Mouse (Mus musculus): ENCODE results near the gene Hoxd3. TPM values are rescaled to one million over a fixed set of nuclear protein-coding genes. Genes with fewer than 3 reads are reported as not detected.

Hoxd3 gene
- total RNA-seq, 2 experiments from 2014 or later, result not detected

GRCm38 (mm10) chr2:74677106-74677505 is 34.6 kb upstream of the Hoxd3 start:
- intact Hi-C loops (cut with DNase I), result no loop called here
- no peak for DNase-seq

- DNase-seq, result no peak
- intact Hi-C loops (cut with DNase I), result no loop called here
Measured at GRCm38 (mm10) chr2:74678891-74679595, 32.7 kb upstream of the Hoxd3 start, which contains the start of gene Hoxd11. Gene Hoxd11, plus strand, starts transcription at chr2:74679557.

GRCm38 (mm10) chr2:74679596-74679971 is 32.1 kb upstream of the Hoxd3 start:
- intact Hi-C loops (cut with DNase I), result no loop called here
- DNase-seq, result peak in 1 of 2 experiments; percentile 18

- no peak for DNase-seq
- intact Hi-C loops (cut with DNase I), result no loop called here
Measured at GRCm38 (mm10) chr2:74679980-74680379, 31.7 kb upstream of the Hoxd3 start.

GRCm38 (mm10) chr2:74680561-74681398 is 30.9 kb upstream of the Hoxd3 start:
- intact Hi-C loops (cut with DNase I), result no loop called here
- DNase-seq, result no peak

- peak in 1 of 2 experiments; percentile 22 for DNase-seq
- intact Hi-C loops (cut with DNase I), result no loop called here
Measured at GRCm38 (mm10) chr2:74681594-74682531, 29.9 kb upstream of the Hoxd3 start.

GRCm38 (mm10) chr2:74682796-74683195 is 28.9 kb upstream of the Hoxd3 start:
- DNase-seq, result no peak
- intact Hi-C loops (cut with DNase I), result no loop called here

- intact Hi-C loops (cut with DNase I), result no loop called here
- no peak for DNase-seq
Measured at GRCm38 (mm10) chr2:74683471-74683951, 28.2 kb upstream of the Hoxd3 start.

GRCm38 (mm10) chr2:74684106-74684505 is 27.6 kb upstream of the Hoxd3 start:
- intact Hi-C loops (cut with DNase I), result no loop called here
- no peak for DNase-seq

GRCm38 (mm10) chr2:74685059-74685603 is 26.6 kb upstream of the Hoxd3 start:
- no peak for DNase-seq
- intact Hi-C loops (cut with DNase I), result no loop called here

- DNase-seq, result peak in 1 of 2 experiments; percentile 76
- intact Hi-C loops (cut with DNase I), result no loop called here
Measured at GRCm38 (mm10) chr2:74686301-74686987, 25.3 kb upstream of the Hoxd3 start.

GRCm38 (mm10) chr2:74686988-74687697 is 24.6 kb upstream of the Hoxd3 start:
- intact Hi-C loops (cut with DNase I), result no loop called here
- no peak for DNase-seq

- intact Hi-C loops (cut with DNase I), result no loop called here
- no peak for DNase-seq
Measured at GRCm38 (mm10) chr2:74687698-74688555, 23.8 kb upstream of the Hoxd3 start.

GRCm38 (mm10) chr2:74688795-74689573 is 22.7 kb upstream of the Hoxd3 start:
- no peak for DNase-seq
- intact Hi-C loops (cut with DNase I), result no loop called here

GRCm38 (mm10) chr2:74689574-74690337 is 22.0 kb upstream of the Hoxd3 start:
- intact Hi-C loops (cut with DNase I), result no loop called here
- no peak for DNase-seq

- no peak for DNase-seq
Measured at GRCm38 (mm10) chr2:74690338-74690716, 21.4 kb upstream of the Hoxd3 start.

More at GRCm38 (mm10) chr2:74690338-74690716, 21.4 kb upstream of the Hoxd3 start:
- intact Hi-C loops (cut with DNase I), result no loop called here

Data from heart, postnatal 10 days (tissue).